Mouse (Mus musculus): Measurements from ENCODE around the gene AY358078.

GRCm38 (mm10) chr14:51842250-51842649, 42.4 kb downstream of the AY358078 start:
- TF ChIP-seq POLR2A (IDR thresholded peaks at IDR 0.05; ENCODE audit: insufficient read depth, low read length) (no peak), EP300 (IDR thresholded peaks at IDR 0.05; ENCODE audit: insufficient read depth, low read depth, low read length) (no peak), CTCF (IDR thresholded peaks at IDR 0.05; ENCODE audit: low read depth, low read length) (no peak)
